Mouse (Mus musculus): ENCODE measurements around the gene Tmem117.

GRCm38 (mm10) chr15:94859641-94860040, 230.6 kb downstream of the Tmem117 start:
- TF ChIP-seq FLI1 (IDR thresholded peaks at IDR 0.05; ENCODE audit: low read length) (no peak), GATA1 (IDR thresholded peaks at IDR 0.05; ENCODE audit: borderline replicate concordance, low read length) (no peak)
